Mouse (Mus musculus) limb, embryonic 14.5 days (tissue): ENCODE measurements around the gene Thoc7. TPM values are rescaled to one million over a fixed set of nuclear protein-coding genes. Genes with fewer than 3 reads are reported as not detected.

Experiments
- ATAC-seq: fragments of 200-750 bp; cut with Nextera tagmentation; 2 replicates; pipeline ENCODE4 v1.8.0; 2017; ENCODE audit warnings: low read depth, moderate number of reproducible peaks, moderate TSS enrichment; ENCODE audit not compliant: low FRiP score
- DNase-seq: peaks from one replicate; pipeline ENCODE4 v3.0.0-alpha.2; 2015; ENCODE audit warnings: low spot score
- H3K27ac ChIP-seq: fragments of 300-500 bp; sonication (generic); replicated peaks from 2 replicates; pipeline ENCODE4 v1.5.1; 2014; ENCODE audit warnings: low read depth, mild to moderate bottlenecking, low read length, moderate library complexity, mixed read lengths
- H3K27me3 ChIP-seq: fragments of 300-500 bp; sonication (generic); 2 replicates; pipeline ENCODE4 v1.6.1; 2014; ENCODE audit warnings: low read length, mixed read lengths; ENCODE audit not compliant: control insufficient read depth, insufficient read depth
- H3K36me3 ChIP-seq: fragments of 300-500 bp; sonication (generic); 2 replicates; pipeline ENCODE4 v1.6.1; 2014; ENCODE audit warnings: mild to moderate bottlenecking, low read length, moderate library complexity, mixed read lengths; ENCODE audit not compliant: control insufficient read depth, insufficient read depth
- H3K4me1 ChIP-seq: fragments of 300-500 bp; sonication (generic); 2 replicates; pipeline ENCODE4 v1.6.1; 2014; ENCODE audit warnings: antibody characterized with exemption, low read length, mixed read lengths; ENCODE audit not compliant: control insufficient read depth, insufficient read depth
- H3K4me2 ChIP-seq: fragments of 300-500 bp; sonication (generic); replicated peaks from 2 replicates; pipeline ENCODE4 v1.6.1; 2014; ENCODE audit warnings: low read depth, mild to moderate bottlenecking, low read length, moderate library complexity; ENCODE audit not compliant: severe bottlenecking
- H3K4me3 ChIP-seq: fragments of 300-500 bp; sonication (generic); replicated peaks from 2 replicates; pipeline ENCODE4 v1.5.1; 2014; ENCODE audit warnings: low read length
- H3K9ac ChIP-seq: fragments of 300-500 bp; sonication (generic); 2 replicates; pipeline ENCODE4 v1.6.1; 2014; ENCODE audit warnings: mild to moderate bottlenecking, low read depth, low read length, moderate library complexity; ENCODE audit not compliant: severe bottlenecking
- H3K9me3 ChIP-seq: fragments of 300-500 bp; sonication (generic); 2 replicates; pipeline ENCODE4 v1.6.1; 2016; ENCODE audit warnings: low read length; ENCODE audit not compliant: control insufficient read depth
- POLR2A ChIP-seq: fragments of 200-500 bp; IDR thresholded peaks from 2 replicates; pipeline ENCODE4 v1.8.0; 2012; ENCODE audit warnings: inconsistent platforms, mild to moderate bottlenecking, moderate library complexity, borderline replicate concordance; ENCODE audit not compliant: insufficient read depth, insufficient read length; ENCODE audit errors: extremely low read depth
- whole genome bisulfite sequencing: fragments of 180-500 bp; shearing (Covaris S2); extraction: QIAGEN DNeasy Blood & Tissue Kit; methylation state at CpG from one replicate; pipeline ENCODE4 v1.1.7; 2014; 5-methylcytosine and 5-hydroxymethylcytosine counted together
- polyA plus RNA-seq, 2 experiments: library from polyadenylated mRNA; depleted of rRNA in 1 of 2; stranded (reverse) in 1 of 2; unstranded in 1 of 2; fragments of >200 nt; fragmentation: Nextera tagmentation in 1 of 2; extraction: Ambion mirVana in 1 of 2; gene quantifications; 2 replicates each; pipeline versions ENCODE4 v1.2.1 to v1.2.3; 2012 to 2014

Thoc7 gene
- polyA plus RNA-seq, 2 experiments: 116 to 194 TPM

- 42% methylated on average over 2 of the region's 2 CpGs for WGBS
- no peaks in the 10 kb centered on the region for H3K27me3 ChIP-seq
- peaks cover 3% of the 10 kb centered on the region; the same call in 1 of the 2 replicates for H3K4me1 ChIP-seq
- DNase-seq: no peak
- no peaks in the 10 kb centered on the region for H3K36me3 ChIP-seq
- no peak overlapping the region for H3K9ac ChIP-seq
- H3K4me2 ChIP-seq: no peak overlapping the region
- 0 out of 2 replicates have a peak overlapping the region, but pooled peaks have one; percentile 43 for H3K27ac ChIP-seq
- no peak for TF ChIP-seq POLR2A
- peak; percentile 41; the same call in 1 of the 2 replicates for ATAC-seq
- H3K9me3 ChIP-seq: no peaks in the 10 kb centered on the region
- no peak overlapping the region for H3K4me3 ChIP-seq
Measured at GRCm38 (mm10) chr14:13910148-13910547, 51.5 kb downstream of the Thoc7 start.

DNA sequence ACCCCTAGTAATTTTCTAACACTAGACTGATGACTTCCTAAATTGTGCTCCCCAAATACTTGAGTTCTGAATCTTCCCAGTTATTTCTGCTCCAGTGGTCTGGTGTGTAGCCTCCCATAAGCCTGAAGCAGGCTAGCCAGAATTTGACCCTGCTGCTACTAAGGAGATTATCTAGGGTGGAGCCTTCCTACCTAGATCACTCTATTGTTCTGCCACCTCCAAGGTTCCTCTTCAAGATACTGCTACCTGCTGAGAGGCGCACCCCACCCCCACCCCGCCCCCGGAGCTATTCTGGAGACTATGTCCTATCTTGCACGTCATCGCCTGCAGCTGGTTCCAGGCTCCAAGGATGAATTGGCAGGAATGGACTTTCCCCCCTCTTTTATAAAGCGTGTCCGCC, 54.5 kb downstream of the Thoc7 start:
- no peak overlapping the region for H3K27ac ChIP-seq
- H3K4me3 ChIP-seq: no peak overlapping the region
- TF ChIP-seq POLR2A: no peak
- no peak for DNase-seq
- H3K4me2 ChIP-seq: no peak overlapping the region
- H3K9ac ChIP-seq: no peak overlapping the region
- no peaks in the 10 kb centered on the region for H3K27me3 ChIP-seq
- 90% methylated on average over 6 of the region's 7 CpGs for WGBS
- H3K36me3 ChIP-seq: no peaks in the 10 kb centered on the region
- no peaks in the 10 kb centered on the region for H3K9me3 ChIP-seq
- H3K4me1 ChIP-seq: peaks cover 3% of the 10 kb centered on the region; the same call in 1 of the 2 replicates
- ATAC-seq: no peak

- Histone ChIP-seq H3K4me1 (peaks cover 3% of the 10 kb centered on the region; the same call in 1 of the 2 replicates), H3K9me3 (no peaks in the 10 kb centered on the region), H3K4me2 (no peak overlapping the region), H3K27ac (no peak overlapping the region), H3K9ac (no peak overlapping the region), H3K27me3 (no peaks in the 10 kb centered on the region), H3K36me3 (no peaks in the 10 kb centered on the region), H3K4me3 (no peak overlapping the region)
- WGBS: 92% methylated on average over 1 of the region's 1 CpGs
- no peak for DNase-seq
- no peak for ATAC-seq
- no peak for TF ChIP-seq POLR2A
Measured at GRCm38 (mm10) chr14:13906461-13906860, 55.2 kb downstream of the Thoc7 start.

DNA sequence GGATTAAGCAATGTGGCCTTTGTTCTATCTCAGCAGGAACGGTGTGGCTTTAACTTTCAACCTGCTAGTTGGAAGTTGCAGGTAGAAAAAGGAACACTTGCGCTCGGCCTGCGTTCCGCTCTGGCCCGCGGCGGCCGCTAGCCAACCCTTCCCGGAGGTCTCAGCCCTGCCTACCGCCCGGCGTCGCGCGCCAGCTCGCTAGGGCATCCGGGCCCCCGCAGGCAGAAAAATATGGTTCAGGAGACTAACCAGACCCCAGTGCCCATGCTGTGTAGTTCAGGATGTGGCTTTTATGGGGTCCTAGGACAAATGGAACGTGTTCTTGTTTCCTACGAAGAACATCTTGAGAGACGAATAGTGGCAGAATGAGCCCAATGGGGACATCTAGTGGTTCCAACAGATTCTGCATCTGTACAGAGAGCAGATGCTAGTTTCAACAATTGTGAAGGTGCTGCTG, 60.0 kb downstream of the Thoc7 start:
- H3K4me3 ChIP-seq: peak overlapping the region; percentile 47
- DNase-seq (peak; percentile 81), ATAC-seq (peak; percentile 80)
- WGBS: 0% methylated on average over 22 of the region's 22 CpGs
- H3K27ac ChIP-seq: no peak overlapping the region
- peak overlapping the region; percentile 71 for H3K4me2 ChIP-seq
- H3K9ac ChIP-seq: peak overlapping the region; percentile 60
- no peaks in the 10 kb centered on the region for H3K9me3 ChIP-seq
- no peak for TF ChIP-seq POLR2A
- no peaks in the 10 kb centered on the region for H3K27me3 ChIP-seq
- H3K4me1 ChIP-seq: no peaks in the 10 kb centered on the region
- H3K36me3 ChIP-seq: no peaks in the 10 kb centered on the region

Other genes with a start within 250 kb of the Thoc7 start
- gene Gm281, start 47.4 kb downstream of the Thoc7 start, polyA plus RNA-seq (2012; rRNA removed): 0.03 TPM in 1 of 2 replicates, not detected in the other
- 0.08 TPM in 2 replicates for gene Gm281, start 47.4 kb downstream of the Thoc7 start, polyA plus RNA-seq (2014; fragmentation: Nextera tagmentation; extraction: Ambion mirVana)
- gene Atxn7, start 412 bp downstream of the Thoc7 start, polyA plus RNA-seq (2012; rRNA removed): 18.7 and 26.7 TPM in 2 replicates
- gene Atxn7, start 412 bp downstream of the Thoc7 start, polyA plus RNA-seq (2014; fragmentation: Nextera tagmentation; extraction: Ambion mirVana): 6.4 and 8.8 TPM in 2 replicates
- gene Psmd6, start 159.1 kb upstream of the Thoc7 start, polyA plus RNA-seq (2012; rRNA removed): 80.6 and 103 TPM in 2 replicates
- gene Psmd6, start 159.1 kb upstream of the Thoc7 start, polyA plus RNA-seq (2014; fragmentation: Nextera tagmentation; extraction: Ambion mirVana): 232 and 234 TPM in 2 replicates
- gene Olfr720, start 225.0 kb upstream of the Thoc7 start, polyA plus RNA-seq (2012; rRNA removed): not detected in 2 replicates
- gene Olfr720, start 225.0 kb upstream of the Thoc7 start, polyA plus RNA-seq (2014; fragmentation: Nextera tagmentation; extraction: Ambion mirVana): not detected in 2 replicates